Mouse (Mus musculus) A20 (cell line): ENCODE results near the gene Vash1.

Experiments
- DNase-seq: peaks from one replicate; pipeline ENCODE4 v3.0.0-alpha.2; 2011; ENCODE audit warnings: low read depth, low spot score

Vash1 gene

GRCm38 (mm10) chr12:86719961-86720639 lies 41.6 kb downstream of the Vash1 start:
- no peak for DNase-seq

- DNase-seq, result no peak
These were observed 43.0 kb downstream of the Vash1 start for GRCm38 (mm10) chr12:86721453-86721852.

GRCm38 (mm10) chr12:86724300-86724699 lies 45.8 kb downstream of the Vash1 start:
- DNase-seq, result no peak

GRCm38 (mm10) chr12:86725706-86726105 lies 47.2 kb downstream of the Vash1 start:
- DNase-seq, result no peak

- peak; percentile 98 for DNase-seq
These were observed 47.7 kb downstream of the Vash1 start, which contains the start of gene Angel1 for GRCm38 (mm10) chr12:86726120-86726640. Gene Angel1, minus strand, starts transcription at chr12:86726460.

GRCm38 (mm10) chr12:86734319-86734810 lies 55.9 kb downstream of the Vash1 start, which contains the start of gene Lrrc74a:
Gene Lrrc74a, plus strand, starts transcription at chr12:86734369.
- DNase-seq, result no peak
